Mouse (Mus musculus): ENCODE results near the gene Sorcs1.

- TF ChIP-seq CTCF (IDR thresholded peaks at IDR 0.05; ENCODE audit: low read depth) (no peak), EP300 (IDR thresholded peaks at IDR 0.05; ENCODE audit: low read depth) (no peak)
These were observed 267.9 kb downstream of the Sorcs1 start for GRCm38 (mm10) chr19:50410561-50410960.

Measured in liver, postnatal 0 days (tissue).